Mouse (Mus musculus): ENCODE measurements at regions not wholly inside any gene's neighbourhood (a gene's known extent, or its start where the extent isn't known, plus 50 kb on each side); places are given as distances from the start of the nearest gene placed in this dataset.

GRCm38 (mm10) chr2:17290709-17291108, 440.6 kb downstream of the Nebl start:
- DNase-seq, result no peak

GRCm38 (mm10) chr2:17287598-17287997, 443.7 kb downstream of the Nebl start:
- no peak for DNase-seq

GRCm38 (mm10) chr2:17249960-17250359, 481.3 kb downstream of the Nebl start:
- DNase-seq, result no peak

- DNase-seq, result peak in 1 of 2 experiments; percentile 1
Measured at GRCm38 (mm10) chr2:17245821-17246220, 485.4 kb downstream of the Nebl start.

- DNase-seq, result no peak
Measured at GRCm38 (mm10) chr2:17215607-17216006, 515.7 kb downstream of the Nebl start.

GRCm38 (mm10) chr2:17214881-17215280, 516.4 kb downstream of the Nebl start:
- no peak for DNase-seq

- no peak for DNase-seq
Measured at GRCm38 (mm10) chr2:17212566-17212965, 518.7 kb downstream of the Nebl start.

- no peak for DNase-seq
Measured at GRCm38 (mm10) chr2:17211105-17211504, 520.2 kb downstream of the Nebl start.

GRCm38 (mm10) chr2:17193611-17194010, 537.7 kb downstream of the Nebl start:
- DNase-seq, result peak in 1 of 2 experiments; percentile 6

- no peak for DNase-seq
Measured at GRCm38 (mm10) chr2:17189169-17189568, 542.1 kb downstream of the Nebl start.

GRCm38 (mm10) chr2:17187822-17188221, 543.4 kb downstream of the Nebl start:
- DNase-seq, result no peak

- no peak for DNase-seq
Measured at GRCm38 (mm10) chr2:17183696-17184095, 547.6 kb downstream of the Nebl start.

- DNase-seq, result no peak
Measured at GRCm38 (mm10) chr2:17181597-17181996, 549.7 kb downstream of the Nebl start.

- DNase-seq, result no peak
Measured at GRCm38 (mm10) chr2:17168896-17169295, 562.4 kb downstream of the Nebl start.

GRCm38 (mm10) chr2:17165016-17165415, 566.2 kb downstream of the Nebl start:
- no peak for DNase-seq

- no peak for DNase-seq
Measured at GRCm38 (mm10) chr2:17158463-17158862, 572.8 kb downstream of the Nebl start.

GRCm38 (mm10) chr2:17157336-17157735, 573.9 kb downstream of the Nebl start:
- DNase-seq, result no peak

GRCm38 (mm10) chr2:17155596-17155995, 575.7 kb downstream of the Nebl start:
- no peak for DNase-seq

- DNase-seq, result no peak
Measured at GRCm38 (mm10) chr2:17123626-17124025, 607.6 kb downstream of the Nebl start.

GRCm38 (mm10) chr2:17117292-17117691, 614.0 kb downstream of the Nebl start:
- DNase-seq, result no peak

- DNase-seq, result peak in 1 of 2 experiments; percentile 1
Measured at GRCm38 (mm10) chr2:17111177-17111576, 620.1 kb downstream of the Nebl start.

- DNase-seq, result no peak
Measured at GRCm38 (mm10) chr2:17101161-17101560, 630.1 kb downstream of the Nebl start.

GRCm38 (mm10) chr2:17097546-17097945, 633.7 kb downstream of the Nebl start:
- DNase-seq, result no peak

- no peak for DNase-seq
Measured at GRCm38 (mm10) chr2:17091454-17091853, 639.8 kb downstream of the Nebl start.

GRCm38 (mm10) chr2:17081266-17081665, 650.0 kb downstream of the Nebl start:
- no peak for DNase-seq
